Mouse (Mus musculus) midbrain, embryonic 12.5 days (tissue): ENCODE measurements around the gene G530012D18Rik. TPM values are rescaled to one million over a fixed set of nuclear protein-coding genes. Genes with fewer than 3 reads are reported as not detected.
"Not testable (repeated sequence)": the region's sequence is repeated elsewhere in the genome, so short reads cannot be mapped to it uniquely, and the experiment has no call there.

Experiments used
- ATAC-seq: fragments of 200-750 bp; cut with Nextera tagmentation; 2 replicates; pipeline ENCODE4 v1.8.0; 2017; ENCODE audit warnings: low read depth, moderate TSS enrichment, moderate library complexity; ENCODE audit not compliant: low FRiP score
- H3K27ac ChIP-seq: fragments of 300-500 bp; sonication (generic); replicated peaks from 2 replicates; pipeline ENCODE4 v1.5.1; 2016; ENCODE audit warnings: mild to moderate bottlenecking
- H3K27me3 ChIP-seq: fragments of 300-500 bp; sonication (generic); 2 replicates; pipeline ENCODE4 v1.6.1; 2016; ENCODE audit warnings: mild to moderate bottlenecking
- H3K36me3 ChIP-seq: fragments of 300-500 bp; sonication (generic); 2 replicates; pipeline ENCODE4 v1.6.1; 2016
- H3K4me1 ChIP-seq: fragments of 300-500 bp; sonication (generic); 2 replicates; pipeline ENCODE4 v1.6.1; 2016
- H3K4me2 ChIP-seq: fragments of 300-500 bp; sonication (generic); replicated peaks from 2 replicates; pipeline ENCODE4 v1.6.1; 2016; ENCODE audit warnings: mild to moderate bottlenecking, moderate library complexity
- H3K4me3 ChIP-seq: fragments of 300-500 bp; sonication (generic); 2 replicates; pipeline ENCODE4 v1.5.1; 2016; ENCODE audit warnings: mild to moderate bottlenecking
- H3K9ac ChIP-seq: fragments of 300-500 bp; sonication (generic); replicated peaks from 2 replicates; pipeline ENCODE4 v1.6.1; 2016; ENCODE audit warnings: mild to moderate bottlenecking, moderate library complexity
- H3K9me3 ChIP-seq: fragments of 300-500 bp; sonication (generic); 2 replicates; pipeline ENCODE4 v1.6.1; 2016; ENCODE audit warnings: mild to moderate bottlenecking
- WGBS: fragments of 180-500 bp; shearing (Covaris S2); methylation state at CpG from one replicate; pipeline ENCODE4 v1.1.7; 2016; 5-methylcytosine and 5-hydroxymethylcytosine counted together
- polyA plus RNA-seq: library from polyadenylated mRNA; unstranded; fragments of >200 nt; fragmentation: Nextera tagmentation; extraction: Ambion mirVana; gene quantifications from 2 replicates; pipeline ENCODE4 v1.2.1, GENCODE M21; 2016

G530012D18Rik gene
- polyA plus RNA-seq, 1 experiment from 2014 or later: not detected

GRCm38 (mm10) chr1:85588697-85589096 lies 13.2 kb downstream of the G530012D18Rik start:
- H3K27me3 ChIP-seq, H3K4me3 ChIP-seq, H3K36me3 ChIP-seq, ATAC-seq, H3K4me1 ChIP-seq, H3K9me3 ChIP-seq, H3K27ac ChIP-seq, H3K4me2 ChIP-seq, H3K9ac ChIP-seq: not testable (repeated sequence)
- WGBS: 74% methylated on average over 1 of the region's 2 CpGs

DNA sequence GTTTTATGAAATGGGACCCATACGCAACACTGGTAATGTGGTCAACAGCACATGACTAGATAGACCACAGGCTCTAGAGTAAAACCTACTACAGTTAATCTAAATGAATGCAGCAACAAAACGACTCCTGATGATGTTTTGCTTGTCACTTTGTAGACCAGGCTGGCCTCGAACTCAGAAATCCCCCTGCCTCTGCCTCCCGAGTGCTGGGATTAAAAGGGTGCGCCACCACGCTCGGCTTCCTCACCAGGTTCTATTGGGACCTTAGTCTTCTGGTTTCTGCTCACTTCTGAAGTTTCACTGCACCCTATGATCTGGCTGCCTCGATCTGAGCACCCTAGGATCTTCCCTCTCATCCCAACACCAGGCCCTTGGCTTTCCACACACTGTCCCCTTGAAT lies 17.1 kb downstream of the G530012D18Rik start:
- not testable (repeated sequence) for H3K4me1 ChIP-seq, ATAC-seq, H3K4me2 ChIP-seq, H3K4me3 ChIP-seq, H3K27me3 ChIP-seq, H3K27ac ChIP-seq, H3K9me3 ChIP-seq, H3K36me3 ChIP-seq, H3K9ac ChIP-seq
- 82% methylated on average over 8 of the region's 8 CpGs for WGBS

- not testable (repeated sequence) for H3K9me3 ChIP-seq, H3K4me1 ChIP-seq, ATAC-seq, H3K9ac ChIP-seq, H3K4me3 ChIP-seq, H3K36me3 ChIP-seq, H3K27me3 ChIP-seq, H3K27ac ChIP-seq, H3K4me2 ChIP-seq
- WGBS: 79% methylated on average over 17 of the region's 17 CpGs
Observed at GRCm38 (mm10) chr1:85598271-85599012, 23.0 kb downstream of the G530012D18Rik start, which contains the start of gene Sp110. Gene Sp110 (minus strand): TSS chr1:85598817.

DNA sequence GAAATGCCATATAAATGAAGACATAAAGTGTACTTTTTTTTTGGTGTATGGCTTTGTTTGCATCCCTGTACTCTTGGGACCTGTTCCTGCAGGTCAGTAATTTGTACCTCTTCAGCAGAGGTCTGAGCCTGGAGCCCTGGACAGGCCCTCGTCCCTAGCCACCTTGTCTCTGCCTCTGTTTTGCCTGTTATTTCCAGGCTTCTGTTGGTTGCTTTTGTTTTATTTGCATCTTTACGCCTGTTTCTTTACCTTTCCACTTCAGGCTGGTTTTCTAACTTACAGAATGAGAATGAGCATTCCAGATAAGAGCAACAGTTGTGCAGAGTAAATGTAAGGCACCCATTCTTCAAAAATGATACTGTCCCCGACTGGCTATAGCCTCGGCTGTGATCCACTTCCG lies 24.6 kb downstream of the G530012D18Rik start, which contains the start of gene Sp140:
TSS of gene Sp140 (plus strand) at position 301 of the 400 bp plus-strand sequence.
- WGBS: 71% methylated on average over 1 of the region's 5 CpGs
- H3K27me3 ChIP-seq, H3K9me3 ChIP-seq, H3K4me1 ChIP-seq, ATAC-seq, H3K4me2 ChIP-seq, H3K4me3 ChIP-seq, H3K9ac ChIP-seq, H3K27ac ChIP-seq, H3K36me3 ChIP-seq: not testable (repeated sequence)

DNA sequence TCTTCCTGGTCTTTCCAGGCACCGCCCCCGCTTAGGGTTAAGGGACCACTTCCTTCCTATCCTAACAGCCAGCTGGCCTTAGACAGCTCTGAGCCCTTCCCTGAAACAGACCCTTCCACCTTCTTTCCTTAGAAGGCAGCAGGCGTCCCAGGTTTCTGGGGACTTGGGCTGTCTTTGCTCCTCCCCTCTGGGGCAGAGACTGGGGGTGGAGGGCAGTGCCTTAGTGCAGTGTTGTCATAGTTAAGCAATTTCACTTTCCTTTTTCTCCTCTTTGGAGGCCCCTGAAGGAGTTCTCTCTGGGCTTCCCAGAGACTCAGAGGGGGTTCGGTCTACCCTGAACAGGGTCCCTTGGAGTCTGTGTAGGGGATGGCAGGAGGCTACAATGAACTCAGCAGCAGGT lies 25.3 kb downstream of the G530012D18Rik start:
- ATAC-seq, H3K27me3 ChIP-seq, H3K9ac ChIP-seq, H3K4me1 ChIP-seq, H3K4me3 ChIP-seq, H3K27ac ChIP-seq, H3K9me3 ChIP-seq, H3K36me3 ChIP-seq, H3K4me2 ChIP-seq: not testable (repeated sequence)
- 64% methylated on average over 4 of the region's 4 CpGs for WGBS

DNA sequence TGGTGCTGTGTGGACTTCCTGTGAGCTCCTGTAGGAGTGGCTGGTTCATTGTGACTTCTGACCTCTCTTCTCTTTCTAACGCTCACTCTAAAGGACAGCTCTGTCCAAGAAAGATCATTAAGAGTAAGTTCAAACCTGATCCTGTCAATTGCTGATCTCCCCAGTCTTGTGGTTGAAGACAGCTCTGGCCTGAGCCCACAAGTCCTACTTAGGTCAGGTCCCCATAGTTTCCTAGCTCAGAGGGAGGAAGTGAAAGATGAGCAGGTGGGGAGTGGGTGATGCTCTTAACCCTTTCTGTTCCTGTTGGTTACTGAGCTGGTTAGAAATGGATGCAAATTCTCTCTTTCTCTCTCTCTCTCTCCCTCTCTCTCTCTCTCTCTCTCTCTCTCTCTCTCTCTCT lies 28.9 kb downstream of the G530012D18Rik start:
- H3K9ac ChIP-seq: not testable (repeated sequence)

GRCm38 (mm10) chr1:85608361-85608760 lies 32.9 kb downstream of the G530012D18Rik start:
- not testable (repeated sequence) for H3K4me2 ChIP-seq, H3K9ac ChIP-seq, H3K36me3 ChIP-seq, H3K4me1 ChIP-seq, H3K4me3 ChIP-seq, H3K9me3 ChIP-seq, H3K27me3 ChIP-seq, ATAC-seq, H3K27ac ChIP-seq
- WGBS: 79% methylated on average over 3 of the region's 4 CpGs

More for the DNA sequence above, 28.9 kb downstream of the G530012D18Rik start:
- H3K27ac ChIP-seq, H3K4me3 ChIP-seq, H3K4me2 ChIP-seq, ATAC-seq, H3K36me3 ChIP-seq, H3K9me3 ChIP-seq, H3K27me3 ChIP-seq, H3K4me1 ChIP-seq: not testable (repeated sequence)
- 83% methylated on average over 1 of the region's 1 CpGs for WGBS

GRCm38 (mm10) chr1:85610581-85610980 lies 35.1 kb downstream of the G530012D18Rik start:
- H3K27me3 ChIP-seq, H3K4me1 ChIP-seq, H3K4me3 ChIP-seq, H3K27ac ChIP-seq, ATAC-seq, H3K9ac ChIP-seq, H3K36me3 ChIP-seq, H3K9me3 ChIP-seq, H3K4me2 ChIP-seq: not testable (repeated sequence)
- WGBS: no CpG with 5 or more reads among the region's 4 CpGs

- not testable (repeated sequence) for H3K36me3 ChIP-seq, H3K4me1 ChIP-seq, H3K9ac ChIP-seq, H3K4me2 ChIP-seq, H3K4me3 ChIP-seq, ATAC-seq, H3K27ac ChIP-seq, H3K27me3 ChIP-seq, H3K9me3 ChIP-seq
- 91% methylated on average over 3 of the region's 3 CpGs for WGBS
Observed at GRCm38 (mm10) chr1:85615096-85615495, 39.6 kb downstream of the G530012D18Rik start.

DNA sequence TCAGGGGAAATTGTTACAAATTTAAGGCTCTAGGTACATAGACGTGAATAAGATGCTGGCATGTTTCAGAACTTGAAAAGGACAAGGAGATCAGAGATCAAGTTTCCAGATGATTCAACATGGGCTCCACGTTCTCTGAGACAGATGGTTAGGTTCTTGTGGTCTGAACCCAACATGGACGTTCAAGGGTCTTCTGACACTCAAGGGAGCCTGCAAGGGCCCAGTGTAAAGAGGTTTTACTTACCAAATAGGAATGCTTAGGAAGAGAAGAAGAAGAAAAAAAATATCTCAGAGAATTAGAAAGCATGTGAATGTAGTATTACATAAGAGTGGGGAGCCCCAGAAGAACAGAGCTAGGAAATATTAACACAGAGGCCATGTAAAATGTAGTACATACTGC lies 40.3 kb downstream of the G530012D18Rik start:
- H3K4me3 ChIP-seq, H3K4me2 ChIP-seq, H3K9me3 ChIP-seq, H3K9ac ChIP-seq, H3K27me3 ChIP-seq, ATAC-seq, H3K27ac ChIP-seq, H3K4me1 ChIP-seq, H3K36me3 ChIP-seq: not testable (repeated sequence)
- 59% methylated on average over 3 of the region's 3 CpGs for whole genome bisulfite sequencing

- 65% methylated on average over 4 of the region's 5 CpGs for WGBS
- not testable (repeated sequence) for H3K9me3 ChIP-seq, H3K27me3 ChIP-seq, H3K27ac ChIP-seq, H3K4me1 ChIP-seq, H3K9ac ChIP-seq, ATAC-seq, H3K4me2 ChIP-seq, H3K4me3 ChIP-seq, H3K36me3 ChIP-seq
Observed at GRCm38 (mm10) chr1:85617161-85617560, 41.7 kb downstream of the G530012D18Rik start.

GRCm38 (mm10) chr1:85618689-85619088 lies 43.2 kb downstream of the G530012D18Rik start:
- not testable (repeated sequence) for H3K27ac ChIP-seq, H3K4me1 ChIP-seq, H3K9me3 ChIP-seq, H3K9ac ChIP-seq, H3K4me2 ChIP-seq, H3K36me3 ChIP-seq, ATAC-seq, H3K27me3 ChIP-seq, H3K4me3 ChIP-seq
- WGBS: 42% methylated on average over 1 of the region's 1 CpGs
